Mouse (Mus musculus) heart, postnatal 0 days (tissue): ENCODE results near the gene Trappc2l. TPM values are rescaled to one million over a fixed set of nuclear protein-coding genes. Genes with fewer than 3 reads are reported as not detected.

Experiments
- ATAC-seq: fragments of 200-750 bp; cut with Nextera tagmentation; 2 replicates; pipeline ENCODE4 v1.8.0; 2017; ENCODE audit warnings: low read depth, moderate number of reproducible peaks, moderate library complexity; ENCODE audit not compliant: insufficient read depth
- DNase-seq: peaks from one replicate; pipeline ENCODE4 v3.0.0-alpha.2; 2016; ENCODE audit warnings: low spot score
- H3K27ac ChIP-seq: fragments of 300-500 bp; sonication (generic); 2 replicates; pipeline ENCODE4 v1.5.1; 2014; ENCODE audit warnings: low read depth, mild to moderate bottlenecking
- H3K27me3 ChIP-seq: fragments of 300-500 bp; sonication (generic); 2 replicates; pipeline ENCODE4 v1.6.1; 2014; ENCODE audit warnings: low read length, mixed read lengths; ENCODE audit not compliant: control insufficient read depth, insufficient read depth
- H3K36me3 ChIP-seq: fragments of 300-500 bp; sonication (generic); replicated peaks from 2 replicates; pipeline ENCODE4 v1.6.1; 2014; ENCODE audit warnings: low read length, mixed read lengths; ENCODE audit not compliant: control insufficient read depth, insufficient read depth
- H3K4me1 ChIP-seq: fragments of 300-500 bp; sonication (generic); 2 replicates; pipeline ENCODE4 v1.6.1; 2014; ENCODE audit warnings: antibody characterized with exemption; ENCODE audit not compliant: control insufficient read depth, insufficient read depth
- H3K4me2 ChIP-seq: fragments of 300-500 bp; sonication (generic); 2 replicates; pipeline ENCODE4 v1.6.1; 2014; ENCODE audit warnings: low read depth, mild to moderate bottlenecking, low read length, moderate library complexity
- H3K4me3 ChIP-seq: fragments of 300-500 bp; sonication (generic); 2 replicates; pipeline ENCODE4 v1.5.1; 2014; ENCODE audit warnings: low read depth, low read length
- H3K9ac ChIP-seq: fragments of 300-500 bp; sonication (generic); replicated peaks from 2 replicates; pipeline ENCODE4 v1.6.1; 2014; ENCODE audit warnings: low read depth, low read length, mixed read lengths
- H3K9me3 ChIP-seq: fragments of 300-500 bp; sonication (generic); replicated peaks from 2 replicates; pipeline ENCODE4 v1.6.1; 2016; ENCODE audit warnings: low read length; ENCODE audit not compliant: control insufficient read depth
- CTCF ChIP-seq: IDR thresholded peaks from 2 replicates; pipeline ENCODE4 v1.5.1; 2016; ENCODE audit warnings: antibody characterized with exemption, control low read depth, low read depth
- EP300 ChIP-seq: IDR thresholded peaks from 2 replicates; pipeline ENCODE4 v1.6.1; 2016; ENCODE audit warnings: antibody characterized with exemption, low read depth
- WGBS: fragments of 180-500 bp; shearing (Covaris S2); extraction: QIAGEN DNeasy Blood & Tissue Kit; methylation state at CpG from one replicate; pipeline ENCODE4 v1.1.7; 2014; 5-methylcytosine and 5-hydroxymethylcytosine counted together
- polyA plus RNA-seq: library from polyadenylated mRNA; unstranded; fragments of >200 nt; fragmentation: Nextera tagmentation; extraction: Ambion mirVana; gene quantifications from 2 replicates; pipeline ENCODE4 v1.2.1, GENCODE M21; 2015
- total RNA-seq: library from RNA; depleted of rRNA; stranded (reverse); fragments of >200 nt; gene quantifications from 2 replicates; pipeline ENCODE4 v1.2.3, GENCODE M21; 2014; ENCODE audit warnings: low replicate concordance

The Trappc2l gene
- total and polyA plus RNA-seq, 2 experiments from 2014 or later, result 5.2 to 68.8 TPM

GRCm38 (mm10) chr8:122593783-122594507, 17.5 kb upstream of the Trappc2l start:
- TF ChIP-seq CTCF (no peak), EP300 (no peak)
- ATAC-seq, result no peak
- Histone ChIP-seq H3K27me3 (no peaks in the 10 kb centered on the region), H3K27ac (no peak overlapping the region), H3K4me3 (no peak overlapping the region), H3K4me2 (no peak overlapping the region), H3K9ac (no peak overlapping the region), H3K36me3 (0 out of 2 replicates have a peak, but pooled peaks cover 16% of the 10 kb centered on the region), H3K4me1 (no peaks in the 10 kb centered on the region), H3K9me3 (no peaks in the 10 kb centered on the region)
- WGBS, result 75% methylated on average over 19 of the region's 19 CpGs
- no peak for DNase-seq

GRCm38 (mm10) chr8:122596031-122596430, 15.4 kb upstream of the Trappc2l start:
- Histone ChIP-seq H3K9ac (no peak overlapping the region), H3K4me3 (no peak overlapping the region), H3K4me1 (no peaks in the 10 kb centered on the region), H3K36me3 (0 out of 2 replicates have a peak, but pooled peaks cover 17% of the 10 kb centered on the region), H3K27ac (no peak overlapping the region), H3K9me3 (no peaks in the 10 kb centered on the region), H3K4me2 (no peak overlapping the region), H3K27me3 (no peaks in the 10 kb centered on the region)
- WGBS, result 51% methylated on average over 4 of the region's 4 CpGs
- no peak for ATAC-seq
- no peak for DNase-seq
- TF ChIP-seq EP300 (no peak), CTCF (no peak)

DNA sequence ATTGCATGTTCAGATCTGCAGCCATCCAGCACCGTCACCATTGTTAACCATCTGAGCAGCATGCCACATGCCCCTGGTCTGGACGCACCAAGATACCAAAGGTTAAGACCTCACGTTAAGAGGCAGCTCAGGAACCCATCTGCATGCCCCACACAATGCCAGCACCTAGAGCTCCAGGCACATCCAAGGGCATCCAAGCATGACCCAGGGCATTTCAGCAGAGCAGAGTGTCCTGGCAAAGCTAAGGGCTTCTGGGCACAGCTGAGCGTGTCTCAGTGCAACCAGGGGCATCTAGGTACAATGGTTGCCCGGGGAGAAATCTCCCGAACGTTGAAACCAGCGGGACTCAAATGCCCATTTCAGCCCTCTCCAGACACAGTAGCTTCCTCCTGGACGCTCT, 10.8 kb upstream of the Trappc2l start:
- Histone ChIP-seq H3K4me3 (no peak overlapping the region), H3K4me2 (no peak overlapping the region), H3K4me1 (peaks cover 8% of the 10 kb centered on the region; the same call in 1 of the 2 replicates), H3K9ac (no peak overlapping the region), H3K9me3 (no peaks in the 10 kb centered on the region), H3K27ac (no peak overlapping the region), H3K36me3 (0 out of 2 replicates have a peak, but pooled peaks cover 11% of the 10 kb centered on the region), H3K27me3 (no peaks in the 10 kb centered on the region)
- DNase-seq (no peak), ATAC-seq (no peak)
- TF ChIP-seq EP300, result no peak
- no peak for TF ChIP-seq CTCF
- 92% methylated on average over 9 of the region's 9 CpGs for WGBS

DNA sequence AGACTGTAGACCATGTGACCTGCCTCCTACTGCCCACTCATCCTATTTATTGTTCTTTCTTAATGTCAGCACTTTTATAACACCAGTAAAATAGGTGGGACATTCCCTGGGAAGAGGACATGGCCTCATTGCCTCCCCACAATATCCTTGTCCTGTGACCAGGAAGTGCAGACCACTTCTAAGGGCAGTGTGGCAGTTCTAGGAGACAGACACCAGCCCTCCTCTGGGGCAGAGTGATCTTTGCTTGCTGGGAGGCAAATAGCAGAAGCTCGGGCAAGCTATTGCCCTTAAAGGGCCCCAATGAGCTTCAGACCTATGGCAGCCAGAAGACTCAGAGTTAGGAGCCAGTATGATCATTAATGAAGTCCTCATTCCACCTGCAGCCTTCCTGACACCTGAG, 6.8 kb upstream of the Trappc2l start:
- no peak for ATAC-seq
- TF ChIP-seq EP300 (no peak), CTCF (no peak)
- Histone ChIP-seq H3K27me3 (no peaks in the 10 kb centered on the region), H3K4me1 (peaks cover 8% of the 10 kb centered on the region; the same call in 1 of the 2 replicates), H3K4me3 (no peak overlapping the region), H3K4me2 (no peak overlapping the region), H3K9me3 (no peaks in the 10 kb centered on the region), H3K36me3 (no peaks in the 10 kb centered on the region), H3K27ac (no peak overlapping the region), H3K9ac (no peak overlapping the region)
- no peak for DNase-seq
- 65% methylated on average over 1 of the region's 1 CpGs for WGBS

DNA sequence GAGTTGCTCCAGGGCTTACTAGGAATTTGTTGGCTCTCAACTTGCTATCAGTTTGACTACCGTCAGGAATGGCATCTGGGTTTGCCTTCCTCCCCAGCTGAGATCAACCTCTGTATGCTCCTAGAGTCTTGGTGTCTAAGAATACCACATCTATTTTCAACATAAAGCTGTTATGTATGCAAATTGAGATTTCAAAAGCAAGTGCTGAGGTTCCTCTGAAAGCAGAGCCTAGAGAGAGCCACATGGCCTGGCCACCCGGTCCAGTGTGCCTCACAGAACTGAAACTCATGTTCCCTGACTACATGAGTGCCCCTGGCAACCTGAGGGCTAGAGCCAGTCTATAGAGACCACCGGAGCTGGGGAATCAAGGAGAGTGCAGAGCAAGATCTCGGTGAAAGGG, 6.1 kb upstream of the Trappc2l start:
- Histone ChIP-seq H3K9me3 (no peaks in the 10 kb centered on the region), H3K27ac (no peak overlapping the region; the same call in 1 of the 2 replicates), H3K27me3 (no peaks in the 10 kb centered on the region), H3K9ac (no peak overlapping the region), H3K4me3 (no peak overlapping the region), H3K4me1 (peaks cover 8% of the 10 kb centered on the region; the same call in 1 of the 2 replicates), H3K36me3 (no peaks in the 10 kb centered on the region), H3K4me2 (no peak overlapping the region)
- ATAC-seq (no peak), DNase-seq (no peak)
- TF ChIP-seq EP300, result no peak
- no peak for TF ChIP-seq CTCF
- 48% methylated on average over 4 of the region's 4 CpGs for WGBS
